ENCODE assay signal across 23 mouse cellular contexts in the genomic region with DNA sequence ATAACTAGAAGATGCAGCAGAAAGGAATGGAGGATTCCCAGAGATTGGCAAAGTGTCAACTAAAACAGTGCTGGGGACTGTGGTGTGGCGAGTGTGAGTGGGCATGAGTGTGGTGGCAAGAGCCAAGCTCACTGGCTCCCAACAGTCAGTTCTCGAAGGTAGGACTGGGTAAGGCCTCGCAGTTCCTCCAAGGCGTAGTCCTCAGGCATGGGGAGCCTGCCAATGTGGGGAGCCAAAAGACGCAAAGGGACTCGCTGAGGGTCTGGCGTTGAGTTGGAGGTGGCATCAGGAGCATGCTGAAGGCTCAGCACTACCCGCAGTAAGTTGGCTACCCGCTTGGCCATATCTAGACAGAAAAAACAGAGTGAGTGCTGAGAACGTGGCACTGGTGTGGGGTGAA. TPM values are rescaled to one million over a fixed set of nuclear protein-coding genes. Genes with fewer than 3 reads are reported as not detected.
DNase-seq lines count a peak whose midpoint lies in the region; ATAC-seq and TF ChIP-seq lines count a peak whose summit lies in the region.
"Had no signal": no experiment of that assay in that cellular context is flagged by ENCODE, and none has a peak within 500 bp of the region (broad histone marks: within the 10 kb centered on the region; RNA-seq: fewer than 3 reads in every experiment).

No protein-coding gene starts in this region.

- H3K27ac ChIP-seq in midbrain, embryonic 11.5 days (ENCODE audit: low read depth, low read length): no peak overlapping the region

- H3K4me2 ChIP-seq in myocyte (ENCODE audit: low read depth): no peak overlapping the region
- no peak overlapping the region for H3K4me2 ChIP-seq in midbrain, embryonic 11.5 days

- H3ac ChIP-seq in myocyte (ENCODE audit: control insufficient read depth, insufficient read length): no peak overlapping the region

- no peaks in the 10 kb centered on the region for H3K4me1 ChIP-seq in midbrain, embryonic 11.5 days (ENCODE audit: control insufficient read depth, insufficient read depth, low read length)

- H3K4me3 ChIP-seq in myocyte: no peak overlapping the region
- H3K4me3 ChIP-seq in midbrain, embryonic 11.5 days (ENCODE audit: low read depth, low read length): no peak overlapping the region

- H3K27me3 ChIP-seq in myocyte (ENCODE audit: control insufficient read depth, insufficient read depth, insufficient read length): no peaks in the 10 kb centered on the region
- no peaks in the 10 kb centered on the region for H3K27me3 ChIP-seq in midbrain, embryonic 11.5 days (ENCODE audit: control insufficient read depth, insufficient read depth, low read length)
- H3K27me3 ChIP-seq: CH12.LX, Patski had no signal

- TF ChIP-seq POLR2A in myocyte (IDR thresholded peaks at IDR 0.05; ENCODE audit: insufficient read length, low read depth): no peak

- no peak for ATAC-seq in midbrain, embryonic 11.5 days (ENCODE audit: low FRiP score)
- ATAC-seq: activated CD4-positive, CD25-positive, alpha-beta regulatory T cell, adult 4 months; CD4-positive, CD25-positive, alpha-beta regulatory T cell, adult 4 months; Patski had no signal

- peaks cover 50% of the 10 kb centered on the region for H3K36me3 ChIP-seq in myocyte (ENCODE audit: control insufficient read depth, insufficient read depth)
- H3K36me3 ChIP-seq in midbrain, embryonic 11.5 days (ENCODE audit: control insufficient read depth, insufficient read depth, low read length): peaks cover 52% of the 10 kb centered on the region

- H3K79me2 ChIP-seq in myocyte (ENCODE audit: control insufficient read depth, insufficient read depth): no peaks in the 10 kb centered on the region

- no peaks in the 10 kb centered on the region for H3K9me3 ChIP-seq in midbrain, embryonic 11.5 days (ENCODE audit: control insufficient read depth, low read length)
- H3K9me3 ChIP-seq: G1E had no signal

- peak; percentile 62 to 78 for DNase-seq in cerebellum, postnatal 10 days
- no peak for DNase-seq in cerebellum, adult 9-10 months
- DNase-seq in cerebellum, postnatal 14 days: peak; percentile 74 to 82
- no peak for DNase-seq in cerebellum, adult 18-20 months
- DNase-seq in heart, adult 11 months: peak; percentile 72
- DNase-seq in heart, adult 9 months (ENCODE audit: low spot score in 2 of 2): no peak
- no peak for DNase-seq in midbrain, embryonic 11.5 days (ENCODE audit: low spot score, missing footprints)
- DNase-seq: adrenal gland, adult 2 months; adrenal gland, adult 8-10 months; adrenal gland, postnatal 10 days; adrenal gland, postnatal 14 days; adrenal gland, postnatal 25 days; adrenal gland, postnatal 36 days; B cell, adult 2 months; cerebellum, adult 11 months; cerebellum, adult 11-12 months had no signal

- WGBS in midbrain, embryonic 11.5 days: 96% methylated on average over 10 of the region's 10 CpGs

- no peak overlapping the region for H3K9ac ChIP-seq in midbrain, embryonic 11.5 days (ENCODE audit: low read length)

TF ChIP-seq in myocyte, 11 proteins besides CTCF, POLR2A, EP300 and RAD21:
- no peak for TF ChIP-seq CEBPB (IDR thresholded peaks at IDR 0.05; ENCODE audit: insufficient read depth, poor library complexity, severe bottlenecking)
- peak; percentile 22 for TF ChIP-seq POLR2AphosphoS2 (IDR thresholded peaks at IDR 0.05; ENCODE audit: insufficient read length, low read depth)

RNA-seq across cellular contexts. Expression of gene Chrna10, which starts 3.7 kb away (rescaled TPM):
- 0.04 TPM for polyA plus RNA-seq in myocyte (2012; fragmentation: generic; extraction: Trizol)
- polyA plus RNA-seq in midbrain, embryonic 11.5 days (2014; fragmentation: Nextera tagmentation; extraction: Ambion mirVana): not detected in 2 replicates
- polyA plus RNA-seq: activated CD4-positive, CD25-positive, alpha-beta regulatory T cell, adult 4 months; CD4-positive, CD25-positive, alpha-beta regulatory T cell, adult 4 months; G1E; Patski had no signal

RNA-seq across cellular contexts. Expression of gene Art5, which starts 11.0 kb away (rescaled TPM):
- 6.9 TPM for polyA plus RNA-seq in myocyte (2012; fragmentation: generic; extraction: Trizol)
- polyA plus RNA-seq in midbrain, embryonic 11.5 days (2014; fragmentation: Nextera tagmentation; extraction: Ambion mirVana): 0.70 and 0.81 TPM in 2 replicates
- polyA plus RNA-seq: C2C12, G1E, Patski had no signal

RNA-seq across cellular contexts. Expression of gene Art1, which starts 18.8 kb away (rescaled TPM):
- polyA plus RNA-seq in myocyte (2012; fragmentation: generic; extraction: Trizol): 44.4 TPM
- 0.49 and 0.70 TPM in 2 replicates for polyA plus RNA-seq in midbrain, embryonic 11.5 days (2014; fragmentation: Nextera tagmentation; extraction: Ambion mirVana)
- polyA plus RNA-seq: activated CD4-positive, CD25-positive, alpha-beta regulatory T cell, adult 4 months; adrenal gland, adult 2 months; CD4-positive, CD25-positive, alpha-beta regulatory T cell, adult 4 months; G1E; Patski had no signal

RNA-seq across cellular contexts. Expression of gene Trpc2, which starts 37.4 kb away (rescaled TPM):
- polyA plus RNA-seq in myocyte (2012; fragmentation: generic; extraction: Trizol): not detected
- not detected in 2 replicates for polyA plus RNA-seq in midbrain, embryonic 11.5 days (2014; fragmentation: Nextera tagmentation; extraction: Ambion mirVana)
- polyA plus RNA-seq: adrenal gland, adult 2 months; C2C12; CD4-positive, CD25-positive, alpha-beta regulatory T cell, adult 4 months; G1E; Patski had no signal

RNA-seq across cellular contexts. Expression of gene Xntrpc, which starts 54.8 kb away (rescaled TPM):
- 0.12 TPM for polyA plus RNA-seq in myocyte (2012; fragmentation: generic; extraction: Trizol)
- polyA plus RNA-seq in midbrain, embryonic 11.5 days (2014; fragmentation: Nextera tagmentation; extraction: Ambion mirVana): 1.2 TPM in 2 replicates

Comparison
In these comparisons a context has a peak if more than half of its experiments do, and no peak if none do; other contexts are left out.
1. DNase-seq: peak in cerebellum, postnatal 10 days (2 of 2), cerebellum, postnatal 14 days (2 of 2) and heart, adult 11 months (single experiment); none in cerebellum, adult 9-10 months (single experiment), cerebellum, adult 18-20 months (0 of 2), heart, adult 9 months (0 of 2) and midbrain, embryonic 11.5 days (single experiment).
2. RNA of gene Art1, which starts 18.8 kb away (polyA plus RNA-seq): 44.4 TPM in myocyte (single experiment); 0.49 to 0.70 TPM in midbrain, embryonic 11.5 days; every median in the first group is over 10 times any median in the second.